Mouse (Mus musculus): Measurements from ENCODE around the gene Eef1akmt3.
A peak's percentile ranks its signal among the peaks of the same experiment; 100 is the strongest.
"Not testable (repeated sequence)": the region's sequence is repeated elsewhere in the genome, so short reads cannot be mapped to it uniquely, and the experiment has no call there.

Gene Eef1akmt3

DNA sequence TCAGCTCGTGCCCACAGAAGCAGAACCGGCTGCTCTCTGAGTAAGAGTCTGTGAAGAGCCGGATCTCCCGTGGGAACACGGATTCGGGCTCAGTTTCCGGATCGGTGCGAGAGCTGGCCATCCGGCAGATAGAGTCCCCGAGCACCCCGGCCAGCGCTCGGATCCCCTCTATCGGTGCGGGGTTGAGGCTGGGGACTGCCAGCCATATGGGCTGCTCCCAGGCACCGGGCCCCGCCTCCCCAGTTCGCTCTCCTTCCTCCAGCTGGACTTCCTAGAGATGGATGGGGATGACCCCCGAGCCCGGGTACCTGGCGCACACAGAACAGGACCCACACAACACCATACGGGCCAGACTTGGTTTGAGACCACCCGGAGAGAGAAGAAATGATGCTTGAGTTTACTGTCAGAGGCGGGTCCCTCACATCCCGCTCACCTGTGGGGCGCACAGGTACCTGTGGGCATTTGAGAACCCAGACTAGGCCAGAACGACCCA, at the start of gene Eef1akmt3, which contains the start of gene Mettl1:
TSS of gene Eef1akmt3 (minus strand) at position 240 of the 493 bp plus-strand sequence.
TSS of gene Mettl1 (plus strand) at position 141 of the 493 bp plus-strand sequence.
- DNase-seq = peak in 1 of 2 experiments; percentile 72

DNA sequence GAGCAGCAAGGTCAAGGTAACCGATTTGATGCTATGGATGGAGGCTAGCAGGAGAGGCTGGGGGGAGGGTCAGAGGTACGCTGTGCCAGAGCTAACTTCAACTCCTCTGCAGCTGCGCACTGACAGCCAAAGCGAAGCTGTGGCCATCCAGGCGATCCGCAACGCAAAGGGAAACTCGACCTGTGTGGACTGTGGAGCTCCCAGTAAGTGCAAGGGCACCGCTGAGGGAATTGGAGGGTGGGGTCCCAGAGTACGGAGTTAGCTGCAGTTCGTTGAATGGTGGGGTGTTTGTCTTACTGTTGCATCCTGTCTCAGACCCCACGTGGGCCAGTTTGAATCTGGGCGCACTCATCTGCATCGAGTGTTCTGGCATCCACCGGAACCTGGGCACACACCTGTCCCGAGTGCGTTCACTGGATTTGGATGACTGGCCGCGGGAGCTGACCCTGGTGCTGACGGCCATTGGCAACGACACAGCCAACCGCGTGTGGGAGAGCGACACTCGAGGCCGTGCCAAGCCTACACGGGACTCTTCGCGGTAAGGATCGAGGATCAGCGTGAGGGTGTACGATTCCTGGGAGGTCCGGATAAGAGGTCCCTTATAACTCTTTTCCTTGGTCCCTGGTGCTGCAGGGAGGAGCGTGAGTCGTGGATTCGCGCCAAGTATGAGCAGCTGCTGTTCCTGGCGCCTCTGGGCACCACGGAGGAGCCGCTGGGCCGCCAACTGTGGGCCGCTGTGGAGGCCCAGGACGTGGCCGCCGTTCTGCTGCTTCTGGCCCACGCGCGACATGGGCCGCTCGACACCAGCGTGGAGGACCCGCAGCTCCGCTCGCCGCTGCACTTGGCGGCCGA, 49.5 kb upstream of the Eef1akmt3 start:
- peak; percentile 73 to 90 for DNase-seq

DNA sequence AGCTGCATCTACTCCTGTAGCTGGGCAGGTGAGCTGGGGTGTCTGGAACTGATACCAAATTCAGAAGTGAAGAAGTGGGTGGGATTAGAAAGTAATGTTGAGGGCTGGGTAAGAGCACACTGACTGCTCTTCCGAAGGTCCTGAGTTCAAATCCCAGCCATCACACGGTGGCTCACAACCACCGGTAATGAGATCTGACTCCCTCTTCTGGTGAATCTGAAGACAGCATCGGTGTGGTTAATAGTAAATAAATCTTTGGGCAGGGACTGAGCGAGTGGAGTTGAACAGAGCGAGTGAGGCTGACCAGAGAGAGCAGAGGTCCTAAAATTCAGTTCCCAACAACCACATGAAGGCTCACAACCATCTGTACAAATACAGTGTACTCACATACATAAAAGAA, 44.3 kb upstream of the Eef1akmt3 start:
- no peak for DNase-seq

DNA sequence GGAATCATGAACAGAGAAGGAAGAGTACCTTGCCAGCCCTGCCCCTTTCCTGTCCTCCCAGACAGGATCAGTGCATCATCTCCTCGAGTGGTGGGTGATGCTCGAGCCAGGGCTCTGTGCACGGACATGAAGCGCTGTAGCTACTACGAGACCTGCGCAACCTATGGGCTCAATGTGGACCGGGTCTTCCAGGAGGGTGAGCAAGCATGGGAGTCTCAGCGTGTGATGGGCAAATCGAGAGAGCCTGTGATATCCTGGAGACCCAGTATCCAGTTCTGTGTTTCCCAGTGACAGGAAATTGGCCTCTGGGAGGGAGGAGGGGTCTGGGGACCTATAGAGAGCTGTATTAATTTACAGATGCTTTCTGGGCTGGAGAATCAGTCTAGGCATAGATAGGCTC, 43.7 kb upstream of the Eef1akmt3 start:
- DNase-seq = no peak

DNA sequence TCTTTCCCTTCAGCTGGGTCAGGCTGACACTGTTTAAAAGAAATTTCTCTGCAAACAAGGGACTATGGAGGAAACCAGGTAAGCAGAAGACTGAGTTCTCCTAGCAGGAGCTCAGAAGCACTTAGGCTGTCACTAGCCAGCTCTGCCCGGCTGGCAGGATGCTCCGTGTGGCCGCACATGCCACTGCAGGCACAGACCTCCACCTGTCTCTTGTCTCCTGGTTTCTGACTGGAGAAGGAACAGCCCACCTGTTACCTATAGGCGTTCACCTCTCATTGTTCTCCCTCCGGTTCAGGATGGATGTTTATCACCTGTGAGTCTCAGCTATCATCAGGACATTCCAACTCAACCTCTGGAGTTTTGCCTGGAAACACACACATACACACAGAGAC, 42.6 kb upstream of the Eef1akmt3 start:
- no peak for DNase-seq

DNA sequence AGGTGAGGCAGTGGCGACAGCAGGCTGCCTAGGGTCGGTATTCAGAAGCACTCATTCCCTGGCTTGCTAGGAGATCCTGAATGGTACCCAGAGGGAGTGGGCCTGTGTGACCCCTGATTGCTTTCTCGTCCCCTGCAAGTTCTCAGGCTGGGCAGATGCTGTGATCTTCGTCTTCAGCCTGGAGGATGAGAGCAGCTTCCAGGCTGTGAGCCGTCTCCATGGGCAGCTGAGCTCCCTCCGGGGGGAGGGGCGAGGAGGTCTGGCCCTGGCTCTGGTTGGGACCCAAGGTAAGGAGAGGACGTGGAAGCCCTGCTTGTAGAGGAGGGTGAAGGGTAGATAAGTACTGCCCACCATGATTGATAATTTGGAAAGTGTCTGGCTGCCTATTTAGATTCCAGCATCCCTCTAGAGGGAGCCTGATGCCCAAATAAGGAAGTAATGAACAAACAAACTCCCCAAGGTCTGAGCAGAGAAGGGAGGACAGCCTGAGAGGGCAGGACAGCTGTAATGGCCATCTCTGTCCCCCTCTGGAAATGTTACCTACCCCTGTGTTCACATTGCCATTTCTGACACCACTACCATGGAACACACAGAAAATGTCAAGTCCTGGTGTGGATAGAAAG, 42.1 kb upstream of the Eef1akmt3 start:
- DNase-seq = no peak

DNA sequence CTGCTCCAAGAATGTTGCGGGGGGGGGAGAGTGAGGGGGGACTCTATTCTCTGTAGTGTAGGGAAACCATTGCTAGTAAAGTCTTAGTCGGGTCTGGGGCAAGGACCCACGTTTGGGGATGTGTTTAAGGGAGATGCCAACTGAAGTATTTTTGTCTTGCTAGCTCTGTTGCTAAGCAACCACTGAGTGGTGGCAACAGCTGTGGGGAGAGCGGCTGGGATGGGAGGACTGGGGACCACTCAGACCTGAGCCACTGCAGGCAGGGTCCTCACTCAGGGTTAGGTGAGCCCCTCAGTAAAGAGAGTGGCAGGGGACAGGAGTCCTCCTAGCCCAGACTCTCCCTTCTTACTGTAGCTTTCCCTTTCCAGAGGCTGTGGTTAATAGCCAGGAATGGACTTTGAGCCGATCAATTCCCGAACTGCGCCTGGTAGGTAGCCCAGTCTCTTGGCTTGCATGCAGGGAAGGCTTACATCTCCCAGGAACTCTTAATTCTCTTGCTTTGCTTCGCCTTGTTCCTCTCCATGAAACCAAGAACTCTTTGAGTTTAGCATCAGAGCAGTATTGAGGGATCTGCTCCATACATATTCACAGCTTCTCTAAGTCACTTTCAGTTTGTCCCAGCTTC, 40.8 kb upstream of the Eef1akmt3 start:
- no peak for DNase-seq

DNA sequence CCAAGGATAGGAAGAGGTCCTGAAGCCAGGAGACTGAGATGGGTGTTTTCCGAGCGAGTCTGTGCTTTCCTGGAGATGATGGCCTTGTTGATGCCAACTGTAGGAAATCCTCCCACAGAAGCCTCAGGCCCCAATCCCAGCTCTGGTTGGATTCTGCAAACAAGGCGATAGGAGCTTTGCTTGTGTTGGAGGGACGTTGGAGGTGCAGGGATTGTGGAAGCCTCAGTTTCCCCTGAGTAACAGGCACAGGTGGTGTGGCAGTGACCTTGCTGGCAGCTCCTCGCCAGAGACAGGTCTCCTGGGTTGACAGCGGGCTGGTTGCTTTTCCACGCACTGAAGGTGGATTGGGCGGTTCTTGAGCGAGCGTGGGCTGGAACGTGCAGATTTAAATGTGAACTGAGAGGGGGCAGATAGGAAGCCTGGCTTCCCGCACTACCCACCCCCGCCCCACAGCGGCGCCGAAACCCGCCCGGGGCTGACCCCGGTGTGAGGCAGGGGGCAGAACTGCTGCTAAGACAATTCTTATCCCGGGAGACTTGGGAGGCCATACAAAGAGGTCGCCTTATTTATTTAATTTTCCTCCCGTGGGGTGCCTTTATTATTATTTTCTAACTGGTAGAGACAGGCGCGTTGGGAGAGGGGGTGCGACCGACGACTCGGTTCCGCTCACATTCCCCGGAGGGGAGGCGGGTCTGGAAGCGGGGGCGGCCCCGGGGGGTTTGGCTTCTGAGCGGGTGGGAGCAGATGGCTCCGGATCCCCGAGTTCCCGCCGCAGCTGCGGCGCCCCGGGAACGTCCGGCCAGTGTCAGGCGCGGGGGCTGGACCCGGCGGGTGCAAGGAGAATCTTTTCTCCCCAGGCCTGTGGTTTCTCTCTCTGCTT, 39.8 kb upstream of the Eef1akmt3 start:
- peak in 1 of 2 experiments; percentile 39 for DNase-seq

DNA sequence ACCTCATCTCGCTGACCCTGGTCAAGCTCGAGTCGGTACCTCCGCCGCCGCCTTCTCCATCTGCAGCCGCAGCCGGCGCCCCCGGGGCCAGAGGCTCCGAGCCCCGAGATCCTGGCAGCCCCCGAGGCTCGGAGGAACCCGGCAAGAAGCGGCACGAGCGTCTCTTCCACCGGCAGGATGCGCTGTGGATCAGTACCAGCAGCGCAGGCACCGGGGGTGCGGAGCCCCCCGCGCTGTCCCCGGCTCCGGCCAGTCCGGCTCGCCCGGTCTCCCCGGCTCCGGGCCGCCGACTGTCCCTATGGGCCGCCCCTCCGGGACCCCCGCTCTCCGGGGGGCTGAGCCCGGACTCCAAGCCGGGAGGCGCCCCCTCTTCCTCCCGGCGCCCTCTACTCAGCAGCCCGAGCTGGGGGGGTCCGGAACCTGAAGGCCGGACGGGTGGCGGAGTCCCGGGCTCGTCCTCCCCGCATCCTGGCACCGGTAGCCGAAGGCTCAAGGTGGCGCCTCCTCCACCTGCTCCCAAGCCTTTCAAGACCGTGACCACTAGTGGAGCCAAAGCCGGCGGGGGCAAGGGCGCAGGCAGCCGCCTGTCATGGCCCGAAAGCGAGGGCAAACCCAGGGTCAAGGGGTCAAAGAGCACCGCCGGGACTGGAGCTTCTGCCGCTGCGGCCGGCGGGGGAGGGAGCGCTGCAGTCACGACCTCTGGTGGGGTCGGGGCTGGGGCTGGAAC, 38.5 kb upstream of the Eef1akmt3 start:
- DNase-seq = peak in 1 of 2 experiments; percentile 58

DNA sequence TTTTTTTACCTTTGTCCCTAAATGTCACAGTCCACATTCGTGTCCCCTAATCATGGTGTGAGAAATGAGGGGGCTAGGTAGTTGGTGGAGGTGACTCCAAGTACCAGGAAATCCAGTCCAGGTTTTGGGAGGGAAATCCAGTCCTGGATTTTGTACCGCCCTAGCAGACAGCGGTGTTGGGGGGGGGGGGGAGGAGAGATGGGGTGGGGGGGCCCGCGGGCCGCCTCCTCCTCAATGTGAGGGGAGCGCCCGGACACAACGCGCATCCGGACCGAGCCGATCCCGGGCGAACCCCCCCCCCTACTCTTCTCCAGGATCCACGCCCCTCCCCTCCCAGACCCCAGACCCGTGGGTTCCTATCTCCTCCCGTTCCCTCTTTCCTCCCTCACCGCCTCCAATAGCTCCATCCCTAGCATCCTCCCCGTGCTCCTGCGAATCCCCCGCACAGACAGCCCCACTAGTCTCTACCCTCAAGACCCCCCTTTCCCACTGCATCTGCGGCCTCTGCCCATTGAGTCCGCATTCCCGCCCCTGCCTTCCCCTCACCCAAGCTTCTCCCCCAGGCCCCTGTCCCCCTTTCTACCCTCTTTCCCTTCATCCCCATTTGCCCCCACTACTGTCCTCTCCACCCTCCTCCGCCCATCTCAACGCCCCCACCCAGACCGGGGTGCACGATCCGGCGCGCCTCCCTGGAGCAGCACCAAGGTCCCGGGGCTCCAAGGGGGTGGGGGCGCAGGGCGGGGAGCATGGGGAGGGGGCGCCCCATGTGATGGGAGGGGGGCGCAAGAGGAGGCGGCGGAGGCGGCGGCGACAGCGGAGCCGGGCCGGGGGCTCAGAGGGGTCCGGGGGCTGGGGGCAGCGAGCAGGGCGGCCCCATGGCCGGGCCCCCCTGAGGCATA, 37.6 kb upstream of the Eef1akmt3 start:
- DNase-seq = peak in 1 of 2 experiments; percentile 54

DNA sequence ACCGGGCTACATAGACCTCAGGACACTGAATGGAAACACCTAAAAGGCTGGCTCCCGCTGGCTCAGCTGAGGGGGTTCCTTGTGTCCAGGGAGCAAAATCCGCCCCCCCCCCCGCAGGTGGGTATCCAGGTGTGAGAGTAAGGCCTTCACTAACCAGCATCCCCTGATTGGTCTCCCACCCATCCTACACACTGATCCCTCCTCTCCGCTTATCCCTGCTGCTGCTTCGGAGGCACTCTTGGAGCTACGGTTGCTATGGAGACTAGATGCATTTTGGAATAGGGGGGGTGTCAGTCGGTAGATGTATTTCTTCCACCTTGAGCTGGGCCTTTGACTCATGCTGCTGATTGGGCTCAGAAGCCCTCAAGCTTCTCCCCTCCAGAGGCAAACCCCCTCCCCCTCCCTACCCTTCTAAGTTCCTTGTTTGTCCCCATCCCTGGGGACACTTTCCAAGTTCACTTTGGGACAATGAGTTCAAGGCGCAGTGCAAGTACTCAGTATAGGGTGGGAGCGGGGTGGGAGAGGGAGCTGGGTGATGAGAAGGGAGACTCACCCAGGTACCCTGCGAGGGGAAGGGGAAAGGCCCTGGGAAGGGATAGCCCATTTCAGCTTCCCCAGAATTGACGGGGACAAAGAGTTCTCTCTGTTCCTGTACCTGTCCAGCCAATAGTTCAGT, 36.8 kb upstream of the Eef1akmt3 start:
- DNase-seq = no peak

DNA sequence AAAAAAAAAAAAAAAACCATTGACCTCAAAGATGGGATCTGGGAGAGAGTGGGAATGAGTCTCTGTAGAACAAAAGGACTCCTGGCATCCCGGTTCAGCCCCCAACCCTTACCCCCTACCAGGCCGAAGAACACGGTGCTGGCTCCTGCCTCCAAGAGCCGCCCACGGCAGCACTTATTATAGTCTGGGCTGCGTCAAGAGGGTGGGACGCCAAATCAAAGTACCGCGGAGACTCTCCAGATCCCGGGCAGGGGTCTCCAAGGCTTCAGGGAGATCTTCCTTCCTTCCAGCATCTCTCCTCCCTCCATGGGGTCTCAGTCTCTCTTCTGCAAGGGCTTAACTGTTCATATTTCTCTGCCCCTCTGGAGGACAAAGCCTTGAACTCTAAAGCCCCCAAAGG, 36.2 kb upstream of the Eef1akmt3 start:
- DNase-seq = no peak

DNA sequence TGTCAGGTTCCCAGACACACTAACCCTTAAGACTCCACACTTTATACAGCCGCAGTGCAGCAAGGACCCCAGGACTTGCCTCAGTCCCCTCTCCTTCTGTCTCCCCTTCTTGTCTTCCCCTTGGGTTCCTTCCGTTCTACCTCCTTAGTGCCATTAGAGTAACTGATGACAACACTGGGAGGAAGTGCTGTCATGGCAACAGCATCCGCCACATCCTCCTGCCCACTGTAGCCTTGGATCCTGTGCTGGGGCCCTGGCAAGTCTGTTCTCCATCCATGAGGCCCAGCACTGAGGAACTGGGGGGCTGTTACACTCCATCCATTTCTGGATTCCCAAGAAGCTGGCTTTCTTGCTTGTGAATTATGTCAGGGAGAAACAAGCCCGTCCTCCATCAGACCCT, 34.8 kb upstream of the Eef1akmt3 start:
- no peak for DNase-seq

DNA sequence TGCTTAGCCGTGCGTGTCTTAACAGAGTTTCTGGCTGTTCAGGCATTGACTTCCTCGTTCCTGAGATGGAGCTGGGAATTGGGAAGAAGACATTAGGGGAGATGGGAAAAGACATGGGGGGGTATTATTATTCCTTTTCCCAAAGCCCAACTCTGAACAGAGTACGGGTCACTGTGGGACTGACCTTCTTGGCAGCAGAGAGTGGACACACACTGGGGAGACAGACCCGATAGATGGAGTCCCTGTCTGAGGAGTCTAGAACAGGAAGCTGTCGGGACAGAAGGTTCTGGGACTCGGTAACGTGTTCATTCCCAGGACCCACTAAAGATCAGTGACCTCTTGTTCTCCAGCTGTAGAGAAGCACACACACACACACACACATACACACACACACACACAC, 34.3 kb upstream of the Eef1akmt3 start:
- DNase-seq = no peak

DNA sequence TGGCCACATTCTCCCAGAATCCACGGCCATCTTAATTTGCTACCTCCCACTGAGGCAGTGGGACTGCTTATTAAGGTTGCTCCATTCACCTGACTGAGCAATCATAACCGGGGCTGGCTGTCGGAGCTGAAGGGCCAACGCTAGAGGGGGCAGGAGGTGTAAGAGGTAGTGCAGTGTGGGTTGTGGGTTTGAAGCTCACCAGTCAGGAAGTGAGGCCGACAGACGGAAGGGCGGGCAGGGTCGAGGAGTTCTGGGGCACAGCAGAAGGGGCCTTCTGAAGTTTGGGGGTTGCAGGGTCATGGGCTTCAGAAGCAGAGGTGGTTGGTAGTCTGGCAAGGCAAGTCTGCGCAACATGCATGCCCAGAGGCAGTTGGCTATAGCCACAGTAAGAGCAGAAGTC, 33.8 kb upstream of the Eef1akmt3 start, which contains the start of gene Agap2:
TSS of gene Agap2 (plus strand) at position 205 of the 400 bp plus-strand sequence.
- DNase-seq = no peak

DNA sequence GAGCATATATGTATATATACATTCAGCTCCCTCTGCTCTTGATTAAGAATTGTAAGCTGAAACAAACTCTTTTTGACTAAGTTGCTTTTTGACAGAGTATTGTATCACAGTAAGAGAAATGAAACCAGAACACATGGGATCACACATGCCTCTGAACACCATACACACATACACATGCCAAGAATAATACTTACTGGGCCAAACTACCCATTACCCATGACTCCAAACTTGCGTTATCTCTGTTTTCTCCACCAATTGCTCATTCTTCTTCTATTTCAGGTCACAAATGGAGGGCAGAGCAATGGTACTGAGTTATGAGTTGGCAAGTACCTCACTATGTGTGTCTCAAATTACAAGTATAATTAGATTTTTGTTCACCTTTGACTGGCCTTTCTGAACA, 32.7 kb upstream of the Eef1akmt3 start:
- no peak for DNase-seq

DNA sequence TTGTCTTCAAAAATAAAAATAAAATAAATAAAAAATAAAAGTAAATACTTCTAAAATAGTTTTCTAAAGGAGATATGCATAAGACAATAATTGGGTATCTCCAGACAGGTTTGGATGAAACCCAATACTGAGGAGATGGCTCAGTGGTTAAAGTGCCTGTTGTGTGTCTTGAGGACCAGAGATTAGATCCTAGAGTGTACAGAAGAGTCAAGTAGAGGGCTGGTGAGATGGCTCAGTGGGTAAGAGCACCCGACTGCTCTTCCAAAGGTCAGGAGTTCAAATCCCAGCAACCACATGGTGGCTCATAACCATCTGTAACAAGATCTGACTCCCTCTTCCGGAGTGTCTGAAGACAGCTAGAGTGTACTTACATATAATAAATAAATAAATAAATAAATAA, 31.7 kb upstream of the Eef1akmt3 start:
- not testable (repeated sequence) for DNase-seq

DNA sequence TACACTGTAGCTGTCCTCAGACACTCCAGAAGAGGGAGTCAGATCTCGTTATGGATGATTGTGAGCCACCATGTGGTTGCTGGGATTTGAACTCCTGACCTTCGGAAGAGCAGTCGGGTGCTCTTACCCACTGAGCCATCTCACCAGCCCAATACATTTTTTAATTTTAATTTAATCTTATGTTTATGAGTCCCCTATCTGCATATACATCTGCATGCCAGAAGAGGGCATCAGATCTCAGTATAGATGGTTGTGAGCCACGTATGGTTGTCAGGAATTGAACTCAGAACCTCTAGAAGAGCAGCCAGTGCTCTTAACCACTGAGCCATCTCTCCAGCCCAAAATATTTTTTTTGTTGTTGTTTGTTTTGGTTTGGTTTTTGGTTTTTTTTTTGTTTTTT, 31.0 kb upstream of the Eef1akmt3 start:
- DNase-seq = not testable (repeated sequence)

DNA sequence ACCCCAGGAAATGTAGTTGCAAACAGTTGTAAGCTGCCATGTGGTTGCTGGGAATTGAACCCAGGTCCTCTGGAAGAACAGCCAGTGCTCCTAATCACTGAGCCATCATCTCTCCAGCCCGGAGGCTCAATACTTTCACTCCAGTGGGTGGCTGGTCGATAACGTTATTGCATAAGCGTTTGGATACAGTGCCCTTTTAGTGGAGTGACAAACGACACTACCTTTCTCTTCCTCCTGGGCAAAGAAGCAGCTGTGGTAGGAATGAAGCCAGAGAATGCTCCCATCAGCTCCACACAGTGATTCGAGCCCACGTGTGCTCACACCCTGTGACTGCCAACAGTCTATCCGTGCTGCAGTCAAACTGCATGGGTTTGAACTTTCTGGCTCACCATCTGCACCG, 29.9 kb upstream of the Eef1akmt3 start:
- DNase-seq = no peak

Data from kidney, postnatal 36 days (tissue).